Mouse (Mus musculus): Measurements from ENCODE around the gene Prkg1.

DNA sequence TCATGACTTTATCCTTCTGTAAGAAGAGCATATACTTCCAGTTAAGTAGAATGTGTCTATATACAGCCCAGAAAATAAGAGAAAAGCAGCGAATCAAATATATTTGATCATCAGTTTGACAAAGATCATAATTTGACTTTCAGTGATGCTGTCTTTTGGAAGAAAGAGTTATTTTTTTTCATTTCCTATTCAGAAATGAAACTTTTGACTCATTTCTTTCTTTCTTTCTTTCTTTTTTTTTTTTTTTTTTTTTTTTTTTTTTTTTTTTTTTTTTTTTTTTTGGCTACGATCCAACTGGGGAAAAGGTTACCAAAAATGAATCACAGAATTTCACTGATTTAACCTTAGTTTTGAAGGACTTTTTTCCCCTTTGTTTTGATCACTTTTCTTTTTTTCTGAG, 259.8 kb downstream of the Prkg1 start:
- TF ChIP-seq POLR2A (IDR thresholded peaks at IDR 0.05; ENCODE audit: control insufficient read depth, low read depth, low read length), result no peak
- no peak for TF ChIP-seq CTCF (IDR thresholded peaks at IDR 0.05; ENCODE audit: control insufficient read depth, insufficient read depth, insufficient replicate concordance, low read depth, low read length)
